In genomic region chr8:117645486-117645885, GRCm38 (mm10) we compare ENCODE assay signal across 15 mouse cellular contexts. TPM values are rescaled to one million over a fixed set of nuclear protein-coding genes. Genes with fewer than 3 reads are reported as not detected.
"Had no signal": no experiment of that assay in that cellular context is flagged by ENCODE, and none has a peak within 500 bp of the region (broad histone marks: within the 10 kb centered on the region; RNA-seq: fewer than 3 reads in every experiment).

No protein-coding gene starts in this region.

- ATAC-seq: midbrain, embryonic 16.5 days had no signal

- H3K27me3 ChIP-seq: limb, embryonic 13.5 days; limb, embryonic 15.5 days; lung, embryonic 15.5 days; midbrain, embryonic 12.5 days; neural tube, embryonic 13.5 days had no signal

- DNase-seq: lung, adult 18-20 months; thymus, adult 18-20 months had no signal

- H3K36me3 ChIP-seq: limb, embryonic 13.5 days; limb, embryonic 15.5 days; lung, embryonic 15.5 days; midbrain, embryonic 10.5 days; midbrain, embryonic 12.5 days; neural tube, embryonic 13.5 days had no signal

- H3K9ac ChIP-seq: limb, embryonic 13.5 days; limb, embryonic 15.5 days; liver, embryonic 14.5 days; lung, embryonic 15.5 days; midbrain, embryonic 12.5 days; neural tube, embryonic 13.5 days had no signal

- H3K4me2 ChIP-seq: limb, embryonic 13.5 days; limb, embryonic 15.5 days; lung, embryonic 15.5 days; midbrain, embryonic 12.5 days; neural tube, embryonic 13.5 days had no signal

- H3K9me3 ChIP-seq: limb, embryonic 15.5 days; lung, embryonic 15.5 days; midbrain, embryonic 12.5 days had no signal

- H3K4me3 ChIP-seq: limb, embryonic 13.5 days; limb, embryonic 15.5 days; lung, embryonic 15.5 days; midbrain, embryonic 10.5 days; midbrain, embryonic 12.5 days; myocyte; neural tube, embryonic 13.5 days had no signal

- H3K4me1 ChIP-seq: limb, embryonic 13.5 days; limb, embryonic 15.5 days; lung, embryonic 15.5 days; midbrain, embryonic 10.5 days; midbrain, embryonic 12.5 days; neural tube, embryonic 13.5 days had no signal

- H3K27ac ChIP-seq: limb, embryonic 13.5 days; limb, embryonic 15.5 days; liver, embryonic 14.5 days; lung, embryonic 15.5 days; midbrain, embryonic 10.5 days; midbrain, embryonic 12.5 days; neural tube, embryonic 13.5 days had no signal

RNA-seq across cellular contexts. Expression of gene Hsd17b2, which starts 56.2 kb away (rescaled TPM):
- total RNA-seq: megakaryocyte, adult 5-6 weeks; megakaryocyte-erythroid progenitor cell, adult 5-6 weeks had no signal
- polyA plus RNA-seq: limb, embryonic 13.5 days; midbrain, embryonic 12.5 days; midbrain, embryonic 14.5 days; myocyte; neural tube, embryonic 11.5 days had no signal
